Mouse (Mus musculus) C2C12 (cell line): ENCODE results near the gene Tex19.2. TPM values are rescaled to one million over a fixed set of nuclear protein-coding genes. Genes with fewer than 3 reads are reported as not detected.

Source experiments
- H3K27me3 ChIP-seq: one replicate; pipeline ENCODE4 v1.6.1; 2011; ENCODE audit not compliant: control insufficient read depth, insufficient read depth, insufficient read length
- H3K36me3 ChIP-seq: one replicate; pipeline ENCODE4 v1.6.1; 2011; ENCODE audit not compliant: control insufficient read depth, insufficient read depth
- H3K4me3 ChIP-seq: one replicate; pipeline ENCODE4 v1.5.1; 2011; ENCODE audit warnings: mild to moderate bottlenecking, control low read depth; ENCODE audit not compliant: poor library complexity, insufficient read depth, severe bottlenecking
- H3K79me2 ChIP-seq: one replicate; pipeline ENCODE4 v1.6.1; 2011; ENCODE audit not compliant: control insufficient read depth, insufficient read depth
- H3K79me3 ChIP-seq: one replicate; pipeline ENCODE4 v1.6.1; 2011; ENCODE audit warnings: low read depth, control low read depth
- H3ac ChIP-seq: one replicate; pipeline ENCODE3; 2011; ENCODE audit warnings: low read depth; ENCODE audit not compliant: control insufficient read depth, insufficient read length
- CEBPB ChIP-seq: IDR thresholded peaks from one replicate; pipeline ENCODE4 v1.6.1; 2011; ENCODE audit warnings: low read depth, mild to moderate bottlenecking, control low read depth, moderate library complexity
- CTCF ChIP-seq: IDR thresholded peaks from one replicate; pipeline ENCODE4 v1.5.1; 2011; ENCODE audit not compliant: control insufficient read depth, insufficient read depth, insufficient read length
- FOSL1 ChIP-seq: IDR thresholded peaks from one replicate; pipeline ENCODE4 v1.8.0; 2011; ENCODE audit warnings: mild to moderate bottlenecking, low read length; ENCODE audit not compliant: poor library complexity, insufficient read depth, severe bottlenecking
- MAX ChIP-seq: IDR thresholded peaks from one replicate; pipeline ENCODE4 v1.6.1; 2011; ENCODE audit warnings: mild to moderate bottlenecking, control low read depth
- MYOD1 ChIP-seq: IDR thresholded peaks from one replicate; pipeline ENCODE4 v1.6.1; 2011; ENCODE audit warnings: low read depth; ENCODE audit not compliant: control insufficient read depth, insufficient read length
- MYOG ChIP-seq: IDR thresholded peaks from one replicate; pipeline ENCODE4 v1.6.1; 2011; ENCODE audit not compliant: control insufficient read depth, insufficient read length; ENCODE audit errors: extremely low read depth
- USF1 ChIP-seq: IDR thresholded peaks from one replicate; pipeline ENCODE4 v1.6.1; 2011; ENCODE audit warnings: low read depth, mild to moderate bottlenecking, control low read depth, moderate library complexity
- polyA plus RNA-seq: library from polyadenylated mRNA; unstranded; fragments of >200 nt; fragmentation: generic; extraction: Trizol; gene quantifications from one replicate; pipeline ENCODE4 v1.2.1, GENCODE M21; 2012; ENCODE audit warnings: missing spikeins

Gene Tex19.2
- polyA plus RNA-seq, 1 experiment = 0.04 TPM

DNA sequence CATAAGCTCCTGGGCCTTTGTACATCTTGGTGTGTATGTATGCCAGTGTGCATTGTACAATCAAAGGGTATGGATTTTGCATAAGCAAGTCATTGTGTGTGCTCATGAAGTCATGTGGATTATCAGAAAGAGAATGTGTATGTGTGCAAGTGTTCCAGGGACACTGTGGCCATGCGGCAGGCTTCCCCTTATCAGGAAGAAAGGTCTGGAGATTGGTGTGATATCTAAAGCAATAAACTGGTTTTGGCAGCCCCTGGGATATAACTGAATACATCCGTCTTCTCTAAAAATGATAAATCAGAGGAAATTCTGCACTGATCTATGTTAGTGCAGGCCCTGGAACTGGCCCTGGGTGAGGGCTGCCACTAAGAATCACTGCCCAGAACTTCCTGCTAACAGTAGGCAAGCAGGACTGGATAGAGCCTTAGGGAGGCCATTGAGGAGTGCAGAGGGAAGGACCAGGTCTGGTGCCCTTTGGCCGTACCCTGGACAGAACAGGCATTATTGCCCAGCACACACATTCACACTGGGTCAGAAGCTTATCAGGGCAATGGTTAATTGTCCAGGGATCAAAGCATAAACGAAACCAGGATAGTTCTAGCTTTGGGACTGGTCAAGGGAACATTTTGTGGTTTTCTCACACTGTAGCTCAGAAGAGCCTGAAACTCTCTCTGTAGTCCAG is 17.2 kb downstream of the Tex19.2 start:
- no peak overlapping the region for H3K4me3 ChIP-seq
- no peaks in the 10 kb centered on the region for H3K79me2 ChIP-seq
- H3K36me3 ChIP-seq = no peaks in the 10 kb centered on the region
- H3K79me3 ChIP-seq = no peaks in the 10 kb centered on the region
- H3K27me3 ChIP-seq = peaks cover 3% of the 10 kb centered on the region
- no peak overlapping the region for H3ac ChIP-seq
- TF ChIP-seq FOSL1 (no peak), MYOD1 (no peak), CEBPB (no peak), USF1 (no peak), MAX (no peak)

- Histone ChIP-seq H3K4me3 (no peak overlapping the region), H3K79me3 (no peaks in the 10 kb centered on the region), H3ac (no peak overlapping the region), H3K79me2 (no peaks in the 10 kb centered on the region), H3K27me3 (peaks cover 3% of the 10 kb centered on the region), H3K36me3 (no peaks in the 10 kb centered on the region)
- TF ChIP-seq USF1 (no peak), MYOG (no peak), MYOD1 (no peak), MAX (no peak), FOSL1 (no peak), CTCF (no peak)
Observed at GRCm38 (mm10) chr11:121100692-121101091, 17.8 kb downstream of the Tex19.2 start.

- H3K79me3 ChIP-seq = no peaks in the 10 kb centered on the region
- no peak overlapping the region for H3K4me3 ChIP-seq
- H3K27me3 ChIP-seq = peaks cover 3% of the 10 kb centered on the region
- no peaks in the 10 kb centered on the region for H3K36me3 ChIP-seq
- TF ChIP-seq MAX = no peak
- TF ChIP-seq FOSL1 = no peak
- TF ChIP-seq CEBPB = no peak
- TF ChIP-seq CTCF = no peak
- no peak for TF ChIP-seq MYOG
- TF ChIP-seq USF1 = no peak
- TF ChIP-seq MYOD1 = no peak
- H3ac ChIP-seq = no peak overlapping the region
- H3K79me2 ChIP-seq = no peaks in the 10 kb centered on the region
Observed at GRCm38 (mm10) chr11:121099762-121100161, 18.7 kb downstream of the Tex19.2 start.

- Histone ChIP-seq H3ac (no peak overlapping the region), H3K27me3 (no peaks in the 10 kb centered on the region), H3K36me3 (no peaks in the 10 kb centered on the region), H3K4me3 (no peak overlapping the region), H3K79me3 (no peaks in the 10 kb centered on the region), H3K79me2 (no peaks in the 10 kb centered on the region)
- TF ChIP-seq MYOD1 (no peak), USF1 (no peak), FOSL1 (no peak), CTCF (no peak), CEBPB (no peak), MAX (no peak), MYOG (no peak)
Observed at GRCm38 (mm10) chr11:121092606-121093585, 25.6 kb downstream of the Tex19.2 start.

DNA sequence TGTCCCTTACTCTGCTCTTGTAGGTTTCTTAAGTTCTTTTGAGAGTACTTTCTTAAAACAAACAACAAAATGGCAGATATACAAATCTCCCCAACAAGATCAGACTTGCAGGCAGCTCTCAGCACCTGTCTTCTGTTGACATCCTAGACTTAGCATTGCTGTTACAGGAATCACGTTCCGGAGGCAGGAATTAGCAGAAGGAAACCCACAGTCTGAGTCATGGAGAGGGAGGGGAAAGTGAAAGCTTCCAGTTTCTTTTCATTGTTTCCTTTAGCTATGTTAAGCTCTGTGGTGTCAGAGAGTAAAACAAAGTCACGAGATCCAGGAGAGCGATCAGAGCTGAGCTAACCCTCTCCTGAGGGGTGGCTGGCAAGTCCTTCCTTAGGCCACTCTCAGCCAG is 27.5 kb downstream of the Tex19.2 start:
- Histone ChIP-seq H3ac (no peak overlapping the region), H3K4me3 (no peak overlapping the region), H3K79me2 (no peaks in the 10 kb centered on the region), H3K36me3 (no peaks in the 10 kb centered on the region), H3K79me3 (no peaks in the 10 kb centered on the region), H3K27me3 (no peaks in the 10 kb centered on the region)
- TF ChIP-seq MYOD1 (peak; percentile 84), USF1 (peak; percentile 2), MYOG (no peak), FOSL1 (peak; percentile 77)
